Mouse (Mus musculus) thymus, postnatal 4 days (tissue): Measurements from ENCODE around the gene Tmprss2.
"Not testable (repeated sequence)": the region's sequence is repeated elsewhere in the genome, so short reads cannot be mapped to it uniquely, and the experiment has no call there.

Source experiments
- DNase-seq: peaks from one replicate; pipeline ENCODE4 v3.0.0; 2021

Gene Tmprss2

DNA sequence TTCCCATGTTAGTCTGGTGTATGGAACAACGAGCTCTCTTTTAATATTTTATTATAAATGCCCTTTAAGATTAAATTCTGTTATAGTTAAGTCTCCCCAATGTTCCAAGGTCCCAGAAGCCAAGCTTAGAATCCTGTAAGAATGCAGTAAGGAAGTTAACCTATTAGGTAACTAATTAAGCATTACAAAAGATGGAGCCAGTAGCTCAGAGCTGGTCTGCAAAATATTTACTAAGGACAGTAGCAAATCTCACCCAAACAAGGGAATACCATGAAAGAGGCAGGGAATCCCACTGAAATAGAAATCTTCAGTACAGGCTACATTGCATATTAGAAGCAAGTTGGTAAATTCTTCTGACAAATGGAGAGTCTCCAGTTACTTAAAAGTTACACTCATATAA is 28.1 kb downstream of the Tmprss2 start:
- not testable (repeated sequence) for DNase-seq

DNA sequence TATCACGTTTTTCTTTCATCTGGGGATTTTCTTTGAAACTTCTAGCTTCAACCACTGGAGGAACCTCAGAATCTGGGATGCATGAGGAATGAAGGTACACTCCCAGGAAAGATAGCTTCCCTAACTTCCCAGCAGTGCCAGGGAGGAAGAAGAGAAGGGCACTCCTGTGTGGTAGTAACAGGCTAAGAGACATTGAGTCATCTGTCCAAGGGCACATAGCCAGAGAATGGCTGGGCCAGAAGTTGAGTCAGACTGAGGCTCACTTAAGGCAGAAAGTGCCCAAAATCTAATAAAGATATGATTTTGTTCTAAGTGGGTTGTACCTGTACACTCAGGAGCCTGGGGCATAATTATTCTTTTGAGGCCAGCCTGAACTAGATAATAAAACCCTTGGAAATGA is 41.6 kb downstream of the Tmprss2 start:
- DNase-seq = no peak

DNA sequence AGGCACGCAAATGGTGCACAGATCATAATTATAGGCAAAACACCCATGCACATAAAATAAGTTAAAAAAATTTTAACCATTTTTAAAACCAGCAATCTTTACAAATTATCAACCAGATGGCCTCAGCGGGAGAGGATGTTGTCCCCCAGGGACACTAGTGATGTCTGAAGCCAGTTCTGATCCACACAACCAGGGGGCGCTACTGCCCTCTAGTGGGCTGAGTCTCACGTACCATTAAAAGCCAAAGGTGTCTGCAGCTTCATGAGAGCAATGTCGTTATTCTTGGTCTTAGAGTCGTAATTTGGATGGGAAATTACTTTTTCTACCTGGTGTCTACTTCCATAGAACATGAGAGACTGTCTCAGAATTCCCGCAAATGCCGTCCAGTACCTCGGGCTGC is 42.3 kb downstream of the Tmprss2 start:
- peak; percentile 67 for DNase-seq

DNA sequence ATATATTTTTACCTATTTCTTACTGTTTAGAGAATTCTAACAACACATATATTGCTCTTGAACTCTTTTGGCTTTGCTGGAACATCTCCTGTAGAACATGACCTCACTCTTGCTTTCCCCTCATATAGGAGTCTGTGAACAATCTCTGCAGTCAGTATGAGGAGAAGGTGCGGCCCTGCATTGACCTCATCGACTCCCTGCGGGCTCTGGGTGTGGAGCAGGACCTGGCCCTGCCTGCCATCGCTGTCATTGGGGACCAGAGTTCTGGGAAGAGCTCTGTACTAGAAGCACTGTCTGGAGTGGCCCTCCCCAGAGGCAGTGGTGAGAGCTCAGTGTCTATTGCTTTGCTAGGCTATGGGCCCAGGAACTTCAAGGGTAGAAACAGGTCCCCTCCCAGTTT is 66.7 kb downstream of the Tmprss2 start:
- no peak for DNase-seq

DNA sequence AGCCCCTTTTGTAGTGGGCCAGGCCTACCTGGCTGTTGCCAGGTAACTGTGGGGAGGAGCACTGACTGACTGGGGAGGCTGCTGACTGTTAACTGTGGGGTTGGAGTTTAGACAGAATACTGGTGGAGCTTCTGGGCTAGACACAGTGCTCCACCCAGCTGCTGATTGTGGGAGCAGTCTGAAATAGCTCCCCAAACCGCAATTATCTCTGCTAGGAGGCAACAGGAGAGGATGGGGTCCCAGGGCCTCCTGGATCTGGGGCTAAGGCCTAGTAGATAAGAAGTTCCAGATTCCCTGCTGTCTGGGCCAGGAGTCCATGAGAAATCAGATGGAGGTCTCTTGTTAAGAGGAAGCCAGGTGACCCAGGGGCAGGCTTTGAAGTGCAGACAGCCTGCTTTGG is 74.1 kb downstream of the Tmprss2 start:
- no peak for DNase-seq

DNA sequence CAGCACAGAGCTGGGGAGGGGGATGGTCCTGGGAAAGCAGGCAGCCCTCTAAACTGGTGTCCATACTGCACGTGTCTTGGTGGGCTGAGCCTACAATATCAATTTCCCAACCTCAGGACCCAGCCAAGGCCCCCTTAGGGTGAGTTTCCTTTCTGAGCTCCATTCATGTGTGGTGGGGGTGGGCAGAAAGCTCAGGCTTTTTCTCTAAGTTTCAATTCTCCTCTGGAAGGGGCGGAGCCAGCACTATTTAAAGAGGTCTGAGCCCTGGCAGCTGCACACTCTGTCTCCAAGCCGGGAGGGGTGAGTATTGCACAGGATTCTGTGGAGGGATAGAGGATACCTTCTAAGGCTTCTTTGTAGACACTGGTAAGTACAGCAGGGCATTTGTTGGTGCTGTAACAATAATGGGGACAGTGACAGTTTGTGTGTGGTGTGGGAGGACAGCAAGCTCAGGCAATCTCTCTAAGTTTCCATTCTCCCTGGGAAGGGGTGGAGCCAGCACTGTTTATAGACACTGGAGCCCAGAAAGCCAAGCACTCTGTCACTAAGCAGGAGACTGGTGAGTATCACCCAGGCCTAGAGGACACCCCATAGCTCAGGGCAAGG is 75.1 kb downstream of the Tmprss2 start:
- DNase-seq = peak; percentile 71

DNA sequence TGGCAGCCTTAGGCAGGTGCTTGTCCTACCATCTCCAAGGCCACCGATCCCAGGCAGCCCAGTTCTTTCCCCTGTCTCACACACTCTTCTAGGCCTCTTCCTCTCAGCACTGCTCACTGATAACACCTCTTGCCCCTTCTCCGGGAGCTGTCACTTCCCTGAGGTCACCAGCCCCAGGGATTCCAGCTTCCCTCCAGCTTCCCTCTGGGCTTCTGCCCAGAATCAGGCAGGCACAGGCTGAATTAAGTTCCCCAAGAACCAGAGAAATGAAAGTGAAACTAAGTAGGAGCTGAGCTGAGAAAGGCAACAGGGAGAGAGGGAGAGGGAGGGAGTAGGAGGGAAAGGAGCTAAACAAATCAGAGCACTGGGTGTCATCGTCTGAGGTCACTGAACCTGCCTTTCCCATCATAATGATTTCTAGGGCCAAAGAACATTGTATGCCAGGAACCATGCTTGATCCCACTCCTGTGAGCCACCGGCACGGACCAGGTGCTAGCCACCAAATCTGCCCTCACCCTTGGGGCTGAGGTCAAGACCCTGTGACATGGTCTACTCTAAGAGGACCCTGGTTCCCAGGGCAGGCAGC is 76.0 kb downstream of the Tmprss2 start:
- peak; percentile 23 for DNase-seq

DNA sequence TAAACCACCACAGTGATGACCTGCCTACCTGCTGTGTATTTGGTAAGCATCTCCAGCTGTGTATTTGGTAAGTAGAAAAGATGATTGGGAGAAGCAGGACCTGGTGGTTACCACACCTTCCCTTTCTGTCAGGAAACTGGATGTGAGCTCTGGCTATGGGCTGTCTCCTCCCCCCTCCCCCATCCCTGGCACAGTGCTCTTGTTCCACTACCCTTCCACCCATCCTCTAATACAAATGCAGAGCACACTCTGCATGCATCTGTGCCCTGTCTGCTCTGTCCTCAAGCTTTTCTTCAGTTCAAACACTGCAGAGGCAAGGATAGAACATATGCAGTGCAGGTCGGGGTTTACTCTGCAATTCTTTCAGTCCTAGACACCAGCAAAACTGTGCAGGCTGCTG is 76.5 kb downstream of the Tmprss2 start:
- no peak for DNase-seq

DNA sequence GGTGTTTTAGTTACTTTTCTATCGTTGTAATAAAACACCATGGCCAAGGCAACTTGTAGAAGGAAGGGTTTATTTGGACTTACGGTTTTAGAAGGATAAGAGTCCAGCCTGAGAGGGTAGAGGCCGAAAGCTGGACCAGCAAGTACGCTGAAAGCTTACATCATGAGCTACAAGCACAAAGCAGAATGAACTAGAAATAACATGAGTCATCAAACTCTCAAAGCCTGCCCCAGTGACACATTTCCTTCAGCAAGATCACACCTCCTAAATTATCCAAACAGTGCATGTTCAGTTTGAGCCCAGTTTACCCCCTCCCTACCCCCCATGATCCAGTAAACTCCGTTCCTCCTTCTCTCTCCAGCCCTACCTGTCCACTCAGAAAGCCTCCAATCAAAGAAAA is 77.2 kb downstream of the Tmprss2 start:
- no peak for DNase-seq

DNA sequence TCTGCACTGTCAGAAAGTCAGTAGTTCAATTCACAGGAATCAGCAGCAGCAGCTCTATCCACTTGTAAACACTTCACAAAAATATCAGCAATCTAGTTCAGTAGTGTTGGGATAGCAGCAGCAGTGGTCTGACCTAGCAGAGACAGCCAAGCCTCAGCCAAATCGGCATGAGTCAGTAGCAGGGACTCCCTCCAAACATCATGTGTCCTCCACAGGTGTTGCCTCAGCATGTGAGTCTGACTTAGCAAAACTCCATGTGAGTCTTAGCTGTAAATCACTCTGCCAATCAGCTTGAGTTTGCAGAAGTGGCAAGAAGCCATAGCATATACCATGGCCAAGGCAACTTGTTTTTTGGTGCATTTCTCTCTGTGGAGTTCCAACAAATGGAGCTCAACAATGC is 77.9 kb downstream of the Tmprss2 start:
- no peak for DNase-seq

DNA sequence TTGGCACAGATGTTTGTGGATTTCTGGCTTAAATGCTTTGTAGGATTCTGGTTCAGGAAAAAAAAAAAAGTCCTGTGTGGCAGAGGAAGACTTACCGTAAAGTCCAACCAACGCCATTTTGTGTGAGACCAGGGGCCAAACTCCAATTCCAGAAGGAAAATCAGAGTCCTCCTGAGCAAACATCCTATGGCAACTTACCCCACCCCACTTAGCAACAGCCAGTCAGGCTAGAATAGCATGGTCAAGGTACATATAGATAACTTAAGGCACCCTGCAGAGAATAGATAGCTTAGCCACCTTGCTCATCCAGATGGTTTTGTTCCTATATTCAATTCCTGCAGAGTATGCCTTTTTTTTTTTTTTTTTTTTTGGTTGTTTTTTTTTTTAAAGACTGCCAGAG is 81.8 kb downstream of the Tmprss2 start:
- DNase-seq = no peak

DNA sequence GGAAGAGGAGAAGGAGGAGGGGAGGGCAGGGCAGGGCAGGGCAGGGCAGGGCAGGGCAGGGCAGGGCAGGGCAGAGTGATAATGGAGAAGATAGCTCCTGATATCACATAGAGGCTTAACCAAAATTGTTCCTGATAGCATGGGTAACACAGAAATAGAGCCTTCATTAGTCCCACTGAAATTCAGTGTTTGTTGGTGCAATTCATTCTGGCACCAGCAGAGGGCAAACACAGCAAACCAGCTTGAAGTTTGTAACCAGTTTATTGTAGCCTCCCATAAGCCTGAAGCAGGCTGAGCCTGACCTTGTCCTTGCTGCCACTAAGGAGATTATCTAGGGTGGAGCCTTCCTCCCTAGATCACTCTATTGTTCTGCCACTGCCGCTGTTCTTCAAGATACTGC is 88.0 kb downstream of the Tmprss2 start:
- peak; percentile 60 for DNase-seq

DNA sequence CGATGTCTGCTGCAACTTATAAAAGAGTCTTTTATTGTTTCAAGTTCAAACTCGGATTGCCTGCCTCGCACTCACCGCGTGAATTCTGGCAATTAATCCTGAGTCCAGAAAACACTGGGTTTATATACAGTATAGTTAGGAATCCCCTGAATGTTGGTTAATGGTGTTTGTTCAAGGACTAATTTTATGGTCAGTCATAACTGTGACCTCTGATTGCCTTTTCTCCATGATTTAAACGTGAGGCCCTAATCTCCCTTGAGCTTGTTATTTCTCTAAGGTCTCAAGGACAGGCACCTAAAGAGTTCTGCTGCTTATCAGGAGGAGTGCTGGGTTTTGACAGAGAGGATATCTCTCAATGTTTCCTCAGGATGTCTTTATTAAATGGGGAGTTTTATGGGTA is 89.0 kb downstream of the Tmprss2 start:
- no peak for DNase-seq

DNA sequence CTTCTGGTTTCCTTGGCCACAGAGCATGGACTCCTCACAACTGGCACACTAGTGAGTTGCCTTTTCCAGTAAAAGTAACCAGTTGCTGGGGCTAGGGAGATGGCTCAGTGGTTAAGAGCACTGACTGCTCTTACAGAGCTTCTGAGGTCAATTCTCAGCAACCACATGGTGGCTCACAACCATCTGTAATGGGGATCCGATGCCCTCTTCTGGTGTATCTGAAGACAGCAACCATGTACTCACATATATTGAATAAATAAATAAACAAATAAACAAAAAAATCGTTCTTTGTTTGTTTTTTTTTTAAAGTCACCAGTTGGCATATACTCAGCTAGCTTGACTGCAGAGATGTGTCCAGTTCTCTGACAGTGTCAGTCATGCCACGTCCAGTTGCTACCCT is 94.7 kb downstream of the Tmprss2 start:
- no peak for DNase-seq
